Mouse (Mus musculus) bone marrow, adult 2 months (tissue): ENCODE results near the gene Gas2l3.

Experiments
- CTCF ChIP-seq: fragments of 200-500 bp; IDR thresholded peaks from 2 replicates; pipeline ENCODE4 v1.5.1; 2011; ENCODE audit warnings: low read length, control low read depth; ENCODE audit not compliant: control insufficient read depth, insufficient read depth
- POLR2A ChIP-seq: fragments of 200-500 bp; IDR thresholded peaks from 2 replicates; pipeline ENCODE4 v1.6.1; 2011; ENCODE audit warnings: low read depth, mild to moderate bottlenecking, control low read depth, low read length, borderline replicate concordance; ENCODE audit not compliant: control insufficient read depth

GRCm38 (mm10) chr10:89470596-89471353 is 27.0 kb upstream of the Gas2l3 start:
- TF ChIP-seq CTCF (no peak), POLR2A (no peak)
